Mouse (Mus musculus) hindbrain, embryonic 16.5 days (tissue): ENCODE results near the gene Ryr3. TPM values are rescaled to one million over a fixed set of nuclear protein-coding genes. Genes with fewer than 3 reads are reported as not detected.
A peak's percentile ranks its signal among the peaks of the same experiment; 100 is the strongest.

Experiments used
- ATAC-seq: fragments of 200-750 bp; cut with Nextera tagmentation; 2 replicates; pipeline ENCODE4 v1.8.0; 2017; ENCODE audit warnings: moderate TSS enrichment, moderate library complexity
- H3K27ac ChIP-seq: fragments of 300-500 bp; sonication (generic); 2 replicates; pipeline ENCODE4 v1.5.1; 2014; ENCODE audit warnings: low read depth, mild to moderate bottlenecking, control low read depth, low read length, moderate library complexity
- H3K27me3 ChIP-seq: fragments of 300-500 bp; sonication (generic); replicated peaks from 2 replicates; pipeline ENCODE4 v1.6.1; 2014; ENCODE audit warnings: low read length; ENCODE audit not compliant: control insufficient read depth, insufficient read depth
- H3K36me3 ChIP-seq: fragments of 300-500 bp; sonication (generic); 2 replicates; pipeline ENCODE4 v1.6.1; 2014; ENCODE audit warnings: mild to moderate bottlenecking, low read length, moderate library complexity, mixed read lengths; ENCODE audit not compliant: control insufficient read depth, insufficient read depth
- H3K4me1 ChIP-seq: fragments of 300-500 bp; sonication (generic); 2 replicates; pipeline ENCODE4 v1.6.1; 2014; ENCODE audit warnings: low read depth, low read length; ENCODE audit not compliant: control insufficient read depth, insufficient read depth
- H3K4me2 ChIP-seq: fragments of 300-500 bp; sonication (generic); 2 replicates; pipeline ENCODE4 v1.6.1; 2014; ENCODE audit warnings: mild to moderate bottlenecking, low read length, control low read depth, moderate library complexity
- H3K4me3 ChIP-seq: fragments of 300-500 bp; sonication (generic); 2 replicates; pipeline ENCODE4 v1.5.1; 2014; ENCODE audit warnings: mild to moderate bottlenecking, low read length, control low read depth, moderate library complexity
- H3K9ac ChIP-seq: fragments of 300-500 bp; sonication (generic); 2 replicates; pipeline ENCODE4 v1.6.1; 2014; ENCODE audit warnings: low read depth, mild to moderate bottlenecking, control low read depth, low read length, moderate library complexity
- H3K9me3 ChIP-seq: fragments of 300-500 bp; sonication (generic); 2 replicates; pipeline ENCODE4 v1.6.1; 2014; ENCODE audit warnings: mild to moderate bottlenecking, low read length, moderate library complexity; ENCODE audit not compliant: control insufficient read depth
- WGBS: fragments of 180-500 bp; shearing (Covaris S2); extraction: QIAGEN DNeasy Blood & Tissue Kit; methylation state at CpG from one replicate; pipeline ENCODE4 v1.1.7; 2014; 5-methylcytosine and 5-hydroxymethylcytosine counted together
- polyA plus RNA-seq: library from polyadenylated mRNA; unstranded; fragments of >200 nt; fragmentation: Nextera tagmentation; extraction: Ambion mirVana; gene quantifications from 2 replicates; pipeline ENCODE4 v1.2.1, GENCODE M21; 2015

The Ryr3 gene
- polyA plus RNA-seq, 1 experiment from 2014 or later: 7.6 TPM

- Histone ChIP-seq H3K27ac (no peak overlapping the region), H3K4me3 (no peak overlapping the region), H3K36me3 (no peaks in the 10 kb centered on the region), H3K9me3 (no peaks in the 10 kb centered on the region), H3K27me3 (no peaks in the 10 kb centered on the region), H3K9ac (no peak overlapping the region), H3K4me2 (no peak overlapping the region), H3K4me1 (no peaks in the 10 kb centered on the region)
- WGBS: 39% methylated on average over 3 of the region's 3 CpGs
- no peak for ATAC-seq
Measured at GRCm38 (mm10) chr2:112842877-112843276, 374.0 kb downstream of the Ryr3 start.

- no peak overlapping the region for H3K4me2 ChIP-seq
- H3K4me1 ChIP-seq: no peaks in the 10 kb centered on the region; the same call in 1 of the 2 replicates
- H3K4me3 ChIP-seq: no peak overlapping the region
- no peak overlapping the region for H3K9ac ChIP-seq
- no peaks in the 10 kb centered on the region; the same call in none of the 2 replicates for H3K36me3 ChIP-seq
- WGBS: 28% methylated on average over 4 of the region's 4 CpGs
- no peaks in the 10 kb centered on the region for H3K9me3 ChIP-seq
- no peak for ATAC-seq
- H3K27me3 ChIP-seq: no peaks in the 10 kb centered on the region
- no peak overlapping the region for H3K27ac ChIP-seq
Measured at GRCm38 (mm10) chr2:112831423-112832305, 385.2 kb downstream of the Ryr3 start.

GRCm38 (mm10) chr2:112826571-112826970 is 390.3 kb downstream of the Ryr3 start:
- no peak for ATAC-seq
- no peak overlapping the region for H3K4me2 ChIP-seq
- H3K27ac ChIP-seq: no peak overlapping the region
- H3K36me3 ChIP-seq: no peaks in the 10 kb centered on the region
- 43% methylated on average over 4 of the region's 4 CpGs for WGBS
- no peaks in the 10 kb centered on the region for H3K9me3 ChIP-seq
- no peak overlapping the region for H3K9ac ChIP-seq
- H3K4me1 ChIP-seq: no peaks in the 10 kb centered on the region; the same call in 1 of the 2 replicates
- H3K27me3 ChIP-seq: no peaks in the 10 kb centered on the region
- H3K4me3 ChIP-seq: no peak overlapping the region

- H3K27me3 ChIP-seq: no peaks in the 10 kb centered on the region
Measured at GRCm38 (mm10) chr2:112822721-112823120, 394.2 kb downstream of the Ryr3 start.

GRCm38 (mm10) chr2:112819059-112819458 is 397.8 kb downstream of the Ryr3 start:
- Histone ChIP-seq H3K9ac (no peak overlapping the region), H3K27ac (no peak overlapping the region), H3K9me3 (no peaks in the 10 kb centered on the region), H3K4me2 (no peak overlapping the region), H3K36me3 (no peaks in the 10 kb centered on the region), H3K4me3 (no peak overlapping the region), H3K27me3 (no peaks in the 10 kb centered on the region), H3K4me1 (no peaks in the 10 kb centered on the region)
- ATAC-seq: peak; percentile 34; the same call in 1 of the 2 replicates
- WGBS: 39% methylated on average over 2 of the region's 2 CpGs

More at GRCm38 (mm10) chr2:112822721-112823120, 394.2 kb downstream of the Ryr3 start:
- H3K27ac ChIP-seq: no peak overlapping the region
- H3K36me3 ChIP-seq: no peaks in the 10 kb centered on the region
- no peak overlapping the region for H3K4me2 ChIP-seq
- 37% methylated on average over 3 of the region's 3 CpGs for WGBS
- H3K9me3 ChIP-seq: no peaks in the 10 kb centered on the region
- no peaks in the 10 kb centered on the region for H3K4me1 ChIP-seq
- ATAC-seq: peak; percentile 52; the same call in 1 of the 2 replicates
- no peak overlapping the region for H3K9ac ChIP-seq
- H3K4me3 ChIP-seq: no peak overlapping the region

GRCm38 (mm10) chr2:112816976-112817375 is 399.9 kb downstream of the Ryr3 start:
- H3K27ac ChIP-seq: no peak overlapping the region

GRCm38 (mm10) chr2:112815960-112816359 is 400.9 kb downstream of the Ryr3 start:
- ATAC-seq: no peak
- Histone ChIP-seq H3K4me1 (no peaks in the 10 kb centered on the region), H3K4me3 (no peak overlapping the region), H3K9ac (no peak overlapping the region), H3K36me3 (no peaks in the 10 kb centered on the region), H3K27me3 (no peaks in the 10 kb centered on the region), H3K9me3 (no peaks in the 10 kb centered on the region), H3K27ac (no peak overlapping the region), H3K4me2 (no peak overlapping the region)
- WGBS: 91% methylated on average over 3 of the region's 3 CpGs

More at GRCm38 (mm10) chr2:112816976-112817375, 399.9 kb downstream of the Ryr3 start:
- Histone ChIP-seq H3K4me3 (no peak overlapping the region), H3K4me2 (no peak overlapping the region), H3K36me3 (no peaks in the 10 kb centered on the region), H3K9ac (no peak overlapping the region), H3K27me3 (no peaks in the 10 kb centered on the region), H3K4me1 (no peaks in the 10 kb centered on the region), H3K9me3 (no peaks in the 10 kb centered on the region)
- no peak for ATAC-seq
- 71% methylated on average over 3 of the region's 3 CpGs for WGBS

GRCm38 (mm10) chr2:112812637-112813402 is 404.1 kb downstream of the Ryr3 start:
- Histone ChIP-seq H3K27ac (no peak overlapping the region), H3K27me3 (no peaks in the 10 kb centered on the region), H3K9ac (no peak overlapping the region), H3K4me3 (no peak overlapping the region), H3K4me1 (no peaks in the 10 kb centered on the region), H3K4me2 (no peak overlapping the region), H3K9me3 (no peaks in the 10 kb centered on the region), H3K36me3 (no peaks in the 10 kb centered on the region)
- peak; percentile 82; the same call in 1 of the 2 replicates for ATAC-seq
- WGBS: 73% methylated on average over 5 of the region's 5 CpGs

GRCm38 (mm10) chr2:112806015-112806414 is 410.9 kb downstream of the Ryr3 start:
- Histone ChIP-seq H3K4me3 (no peak overlapping the region), H3K9ac (no peak overlapping the region), H3K9me3 (no peaks in the 10 kb centered on the region), H3K4me2 (no peak overlapping the region), H3K27me3 (no peaks in the 10 kb centered on the region), H3K4me1 (no peaks in the 10 kb centered on the region), H3K36me3 (no peaks in the 10 kb centered on the region), H3K27ac (no peak overlapping the region)
- no peak for ATAC-seq
- WGBS: 73% methylated on average over 2 of the region's 2 CpGs
